Mouse (Mus musculus): ENCODE data around the gene Daglb. TPM values are rescaled to one million over a fixed set of nuclear protein-coding genes. Genes with fewer than 3 reads are reported as not detected.

The Daglb gene
- polyA plus RNA-seq, 1 experiment from 2014 or later: 9.0 TPM

- H3K9ac ChIP-seq: no peak overlapping the region
- no peaks in the 10 kb centered on the region for H3K9me3 ChIP-seq
- no peak for ATAC-seq (ENCODE audit: extremely low read depth, insufficient number of reproducible peaks, low FRiP score, low TSS enrichment)
Observed at GRCm38 (mm10) chr5:143502899-143503557, 38.6 kb downstream of the Daglb start.

GRCm38 (mm10) chr5:143503740-143504139 is 39.4 kb downstream of the Daglb start:
- WGBS: 90% methylated on average over 6 of the region's 6 CpGs
- no peak overlapping the region for H3K4me2 ChIP-seq
- peaks cover 20% of the 10 kb centered on the region for H3K4me1 ChIP-seq
- no peak for ATAC-seq (ENCODE audit: extremely low read depth, insufficient number of reproducible peaks, low FRiP score, low TSS enrichment)
- H3K9ac ChIP-seq: no peak overlapping the region
- no peak overlapping the region for H3K4me3 ChIP-seq
- H3K9me3 ChIP-seq: no peaks in the 10 kb centered on the region
- H3K27ac ChIP-seq (replicated peaks): no peak overlapping the region
- H3K27me3 ChIP-seq (replicated peaks): no peaks in the 10 kb centered on the region
- H3K36me3 ChIP-seq: peaks cover 85% of the 10 kb centered on the region

More at GRCm38 (mm10) chr5:143502899-143503557, 38.6 kb downstream of the Daglb start:
- H3K36me3 ChIP-seq: peaks cover 80% of the 10 kb centered on the region
- no peak overlapping the region for H3K4me3 ChIP-seq
- no peak overlapping the region for H3K27ac ChIP-seq (replicated peaks)
- no peaks in the 10 kb centered on the region for H3K27me3 ChIP-seq (replicated peaks)
- WGBS: 87% methylated on average over 19 of the region's 19 CpGs
- peaks cover 13% of the 10 kb centered on the region for H3K4me1 ChIP-seq
- no peak overlapping the region for H3K4me2 ChIP-seq

- no peaks in the 10 kb centered on the region for H3K9me3 ChIP-seq
- peaks cover 82% of the 10 kb centered on the region for H3K36me3 ChIP-seq
- no peak overlapping the region for H3K4me3 ChIP-seq
- H3K4me1 ChIP-seq: peaks cover 28% of the 10 kb centered on the region
- H3K4me2 ChIP-seq: no peak overlapping the region
- H3K27ac ChIP-seq (replicated peaks): no peak overlapping the region
- no peak overlapping the region for H3K9ac ChIP-seq
- H3K27me3 ChIP-seq (replicated peaks): no peaks in the 10 kb centered on the region
- no peak for ATAC-seq (ENCODE audit: extremely low read depth, insufficient number of reproducible peaks, low FRiP score, low TSS enrichment)
- 63% methylated on average over 3 of the region's 3 CpGs for WGBS
Observed at GRCm38 (mm10) chr5:143504453-143504852, 40.1 kb downstream of the Daglb start.

GRCm38 (mm10) chr5:143505056-143505455 is 40.7 kb downstream of the Daglb start:
- H3K4me2 ChIP-seq: no peak overlapping the region
- H3K27ac ChIP-seq (replicated peaks): no peak overlapping the region
- no peaks in the 10 kb centered on the region for H3K9me3 ChIP-seq
- peaks cover 34% of the 10 kb centered on the region for H3K4me1 ChIP-seq
- 88% methylated on average over 8 of the region's 8 CpGs for WGBS
- H3K4me3 ChIP-seq: no peak overlapping the region
- H3K27me3 ChIP-seq (replicated peaks): no peaks in the 10 kb centered on the region
- H3K36me3 ChIP-seq: peaks cover 80% of the 10 kb centered on the region
- H3K9ac ChIP-seq: no peak overlapping the region
- no peak for ATAC-seq (ENCODE audit: extremely low read depth, insufficient number of reproducible peaks, low FRiP score, low TSS enrichment)

- 74% methylated on average over 7 of the region's 7 CpGs for WGBS
- ATAC-seq (ENCODE audit: extremely low read depth, insufficient number of reproducible peaks, low FRiP score, low TSS enrichment): no peak
Observed at GRCm38 (mm10) chr5:143505545-143505944, 41.2 kb downstream of the Daglb start.

GRCm38 (mm10) chr5:143509294-143509693 is 44.9 kb downstream of the Daglb start:
- H3K9ac ChIP-seq: peak overlapping the region; percentile 64
- no peak for ATAC-seq (ENCODE audit: extremely low read depth, insufficient number of reproducible peaks, low FRiP score, low TSS enrichment)
- no peak overlapping the region for H3K4me3 ChIP-seq
- WGBS: 25% methylated on average over 9 of the region's 9 CpGs
- H3K27me3 ChIP-seq (replicated peaks): no peaks in the 10 kb centered on the region
- H3K4me1 ChIP-seq: peaks cover 75% of the 10 kb centered on the region
- H3K9me3 ChIP-seq: no peaks in the 10 kb centered on the region
- H3K36me3 ChIP-seq: peaks cover 83% of the 10 kb centered on the region
- peak overlapping the region; percentile 48 for H3K4me2 ChIP-seq
- H3K27ac ChIP-seq (replicated peaks): peak overlapping the region; percentile 75

More at GRCm38 (mm10) chr5:143505545-143505944, 41.2 kb downstream of the Daglb start:
- peaks cover 39% of the 10 kb centered on the region for H3K4me1 ChIP-seq
- H3K9me3 ChIP-seq: no peaks in the 10 kb centered on the region
- no peak overlapping the region for H3K27ac ChIP-seq (replicated peaks)
- H3K9ac ChIP-seq: no peak overlapping the region
- H3K4me3 ChIP-seq: no peak overlapping the region
- H3K27me3 ChIP-seq (replicated peaks): no peaks in the 10 kb centered on the region
- H3K36me3 ChIP-seq: peaks cover 83% of the 10 kb centered on the region
- H3K4me2 ChIP-seq: no peak overlapping the region

- no peaks in the 10 kb centered on the region for H3K9me3 ChIP-seq
- H3K4me2 ChIP-seq: peak overlapping the region; percentile 48
- ATAC-seq (ENCODE audit: extremely low read depth, insufficient number of reproducible peaks, low FRiP score, low TSS enrichment): peak; percentile 49; the same call in 1 of the 2 replicates
- peaks cover 80% of the 10 kb centered on the region for H3K4me1 ChIP-seq
- 12% methylated on average over 11 of the region's 11 CpGs for WGBS
- H3K9ac ChIP-seq: peak overlapping the region; percentile 64
- peak overlapping the region; percentile 75 for H3K27ac ChIP-seq (replicated peaks)
- H3K4me3 ChIP-seq: peak overlapping the region; percentile 8; the same call in 1 of the 2 replicates
- no peaks in the 10 kb centered on the region for H3K27me3 ChIP-seq (replicated peaks)
- H3K36me3 ChIP-seq: peaks cover 83% of the 10 kb centered on the region
Observed at GRCm38 (mm10) chr5:143509737-143510136, 45.4 kb downstream of the Daglb start.

GRCm38 (mm10) chr5:143511577-143511976 is 47.2 kb downstream of the Daglb start:
- peaks cover 83% of the 10 kb centered on the region for H3K36me3 ChIP-seq

GRCm38 (mm10) chr5:143512305-143512704 is 47.9 kb downstream of the Daglb start:
- 88% methylated on average over 4 of the region's 4 CpGs for WGBS
- no peak overlapping the region for H3K4me2 ChIP-seq
- H3K27ac ChIP-seq (replicated peaks): 0 out of 2 replicates have a peak overlapping the region, but pooled peaks have one; percentile 9
- no peak overlapping the region for H3K4me3 ChIP-seq
- no peaks in the 10 kb centered on the region for H3K27me3 ChIP-seq (replicated peaks)
- no peak for ATAC-seq (ENCODE audit: extremely low read depth, insufficient number of reproducible peaks, low FRiP score, low TSS enrichment)
- no peaks in the 10 kb centered on the region for H3K9me3 ChIP-seq
- no peak overlapping the region for H3K9ac ChIP-seq
- peaks cover 88% of the 10 kb centered on the region for H3K4me1 ChIP-seq
- peaks cover 83% of the 10 kb centered on the region for H3K36me3 ChIP-seq

More at GRCm38 (mm10) chr5:143511577-143511976, 47.2 kb downstream of the Daglb start:
- Histone ChIP-seq H3K9me3 (no peaks in the 10 kb centered on the region), H3K4me1 (peaks cover 87% of the 10 kb centered on the region), H3K27me3 (replicated peaks) (no peaks in the 10 kb centered on the region), H3K9ac (no peak overlapping the region), H3K4me2 (no peak overlapping the region), H3K27ac (replicated peaks) (0 out of 2 replicates have a peak overlapping the region, but pooled peaks have one; percentile 9), H3K4me3 (no peak overlapping the region)
- 65% methylated on average over 4 of the region's 4 CpGs for WGBS
- no peak for ATAC-seq (ENCODE audit: extremely low read depth, insufficient number of reproducible peaks, low FRiP score, low TSS enrichment)

- Histone ChIP-seq H3K4me3 (no peak overlapping the region), H3K27ac (replicated peaks) (no peak overlapping the region), H3K4me2 (no peak overlapping the region), H3K36me3 (peaks cover 71% of the 10 kb centered on the region), H3K27me3 (replicated peaks) (no peaks in the 10 kb centered on the region), H3K4me1 (peaks cover 88% of the 10 kb centered on the region), H3K9ac (no peak overlapping the region), H3K9me3 (no peaks in the 10 kb centered on the region)
- no peak for ATAC-seq (ENCODE audit: extremely low read depth, insufficient number of reproducible peaks, low FRiP score, low TSS enrichment)
- WGBS: 92% methylated on average over 5 of the region's 5 CpGs
Observed at GRCm38 (mm10) chr5:143514878-143515277, 50.5 kb downstream of the Daglb start.

GRCm38 (mm10) chr5:143517005-143517404 is 52.6 kb downstream of the Daglb start:
- ATAC-seq (ENCODE audit: extremely low read depth, insufficient number of reproducible peaks, low FRiP score, low TSS enrichment): no peak
- H3K9me3 ChIP-seq: no peaks in the 10 kb centered on the region
- no peak overlapping the region for H3K4me2 ChIP-seq
- H3K36me3 ChIP-seq: peaks cover 55% of the 10 kb centered on the region
- H3K4me3 ChIP-seq: no peak overlapping the region
- no peak overlapping the region for H3K9ac ChIP-seq
- no peaks in the 10 kb centered on the region for H3K27me3 ChIP-seq (replicated peaks)
- H3K27ac ChIP-seq (replicated peaks): 0 out of 2 replicates have a peak overlapping the region, but pooled peaks have one; percentile 5
- 82% methylated on average over 11 of the region's 11 CpGs for WGBS
- peaks cover 87% of the 10 kb centered on the region for H3K4me1 ChIP-seq

GRCm38 (mm10) chr5:143517436-143517835 is 53.1 kb downstream of the Daglb start:
- no peak overlapping the region for H3K4me2 ChIP-seq
- H3K9ac ChIP-seq: no peak overlapping the region
- H3K27ac ChIP-seq (replicated peaks): 0 out of 2 replicates have a peak overlapping the region, but pooled peaks have one; percentile 5
- H3K27me3 ChIP-seq (replicated peaks): no peaks in the 10 kb centered on the region
- H3K4me1 ChIP-seq: peaks cover 85% of the 10 kb centered on the region
- H3K9me3 ChIP-seq: no peaks in the 10 kb centered on the region
- WGBS: 53% methylated on average over 6 of the region's 6 CpGs
- no peak for ATAC-seq (ENCODE audit: extremely low read depth, insufficient number of reproducible peaks, low FRiP score, low TSS enrichment)
- H3K4me3 ChIP-seq: no peak overlapping the region
- peaks cover 50% of the 10 kb centered on the region for H3K36me3 ChIP-seq
